Mouse (Mus musculus) heart, embryonic 12.5 days (tissue): Measurements from ENCODE around the gene Pou2f1. TPM values are rescaled to one million over a fixed set of nuclear protein-coding genes. Genes with fewer than 3 reads are reported as not detected.

Experiments
- ATAC-seq: fragments of 200-750 bp; cut with Nextera tagmentation; 2 replicates; pipeline ENCODE4 v1.8.0; 2017; ENCODE audit warnings: moderate TSS enrichment, moderate library complexity; ENCODE audit not compliant: insufficient number of reproducible peaks, low FRiP score
- H3K27ac ChIP-seq: fragments of 300-500 bp; sonication (generic); 2 replicates; pipeline ENCODE4 v1.5.1; 2016; ENCODE audit warnings: mild to moderate bottlenecking, moderate library complexity; ENCODE audit not compliant: poor library complexity, severe bottlenecking
- H3K27me3 ChIP-seq: fragments of 300-500 bp; sonication (generic); replicated peaks from 2 replicates; pipeline ENCODE4 v1.6.1; 2016; ENCODE audit warnings: mild to moderate bottlenecking, moderate library complexity
- H3K36me3 ChIP-seq: fragments of 300-500 bp; sonication (generic); 2 replicates; pipeline ENCODE4 v1.6.1; 2016; ENCODE audit warnings: mild to moderate bottlenecking, moderate library complexity
- H3K4me1 ChIP-seq: fragments of 300-500 bp; sonication (generic); replicated peaks from 2 replicates; pipeline ENCODE4 v1.6.1; 2016; ENCODE audit warnings: mild to moderate bottlenecking
- H3K4me2 ChIP-seq: fragments of 300-500 bp; sonication (generic); 2 replicates; pipeline ENCODE4 v1.6.1; 2016; ENCODE audit warnings: mild to moderate bottlenecking, moderate library complexity
- H3K4me3 ChIP-seq: fragments of 300-500 bp; sonication (generic); 2 replicates; pipeline ENCODE4 v1.5.1; 2016; ENCODE audit warnings: mild to moderate bottlenecking
- H3K9ac ChIP-seq: fragments of 300-500 bp; sonication (generic); 2 replicates; pipeline ENCODE4 v1.6.1; 2016; ENCODE audit warnings: mild to moderate bottlenecking, moderate library complexity
- H3K9me3 ChIP-seq: fragments of 300-500 bp; sonication (generic); replicated peaks from 2 replicates; pipeline ENCODE4 v1.6.1; 2016; ENCODE audit warnings: mild to moderate bottlenecking, moderate library complexity
- WGBS: fragments of 180-500 bp; shearing (Covaris S2); methylation state at CpG from one replicate; pipeline ENCODE4 v1.1.7; 2016; 5-methylcytosine and 5-hydroxymethylcytosine counted together
- polyA plus RNA-seq: library from polyadenylated mRNA; unstranded; fragments of >200 nt; fragmentation: Nextera tagmentation; extraction: Ambion mirVana; gene quantifications from 2 replicates; pipeline ENCODE4 v1.2.1, GENCODE M21; 2016

Gene Pou2f1
- polyA plus RNA-seq, 1 experiment from 2014 or later, result 11.9 TPM

DNA sequence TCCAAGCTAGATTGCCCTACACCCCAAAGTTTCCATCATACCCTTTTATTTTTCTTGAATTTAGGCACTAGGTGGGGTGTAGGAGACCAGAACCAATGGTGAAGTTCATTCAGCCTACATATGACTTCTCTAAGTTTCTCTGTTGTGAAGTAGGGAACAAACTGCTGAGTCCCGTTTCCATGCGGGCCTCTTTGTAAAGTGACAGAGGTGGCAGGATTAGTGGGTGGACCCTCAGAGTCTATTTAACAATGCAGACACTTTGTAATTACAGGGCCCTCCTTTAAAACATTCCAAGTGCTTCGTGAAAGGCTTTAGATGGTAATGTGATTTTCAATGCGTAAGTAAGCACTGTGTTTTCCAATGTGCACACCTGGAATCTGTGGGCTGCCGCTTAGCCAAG is 32.6 kb upstream of the Pou2f1 start:
- WGBS, result 56% methylated on average over 5 of the region's 5 CpGs
- H3K4me2 ChIP-seq, result no peak overlapping the region
- ATAC-seq, result no peak
- H3K36me3 ChIP-seq, result no peaks in the 10 kb centered on the region
- no peak overlapping the region for H3K9ac ChIP-seq
- no peak overlapping the region for H3K4me3 ChIP-seq
- no peak overlapping the region for H3K27ac ChIP-seq
- H3K27me3 ChIP-seq, result no peaks in the 10 kb centered on the region
- H3K4me1 ChIP-seq, result no peaks in the 10 kb centered on the region
- no peaks in the 10 kb centered on the region for H3K9me3 ChIP-seq

DNA sequence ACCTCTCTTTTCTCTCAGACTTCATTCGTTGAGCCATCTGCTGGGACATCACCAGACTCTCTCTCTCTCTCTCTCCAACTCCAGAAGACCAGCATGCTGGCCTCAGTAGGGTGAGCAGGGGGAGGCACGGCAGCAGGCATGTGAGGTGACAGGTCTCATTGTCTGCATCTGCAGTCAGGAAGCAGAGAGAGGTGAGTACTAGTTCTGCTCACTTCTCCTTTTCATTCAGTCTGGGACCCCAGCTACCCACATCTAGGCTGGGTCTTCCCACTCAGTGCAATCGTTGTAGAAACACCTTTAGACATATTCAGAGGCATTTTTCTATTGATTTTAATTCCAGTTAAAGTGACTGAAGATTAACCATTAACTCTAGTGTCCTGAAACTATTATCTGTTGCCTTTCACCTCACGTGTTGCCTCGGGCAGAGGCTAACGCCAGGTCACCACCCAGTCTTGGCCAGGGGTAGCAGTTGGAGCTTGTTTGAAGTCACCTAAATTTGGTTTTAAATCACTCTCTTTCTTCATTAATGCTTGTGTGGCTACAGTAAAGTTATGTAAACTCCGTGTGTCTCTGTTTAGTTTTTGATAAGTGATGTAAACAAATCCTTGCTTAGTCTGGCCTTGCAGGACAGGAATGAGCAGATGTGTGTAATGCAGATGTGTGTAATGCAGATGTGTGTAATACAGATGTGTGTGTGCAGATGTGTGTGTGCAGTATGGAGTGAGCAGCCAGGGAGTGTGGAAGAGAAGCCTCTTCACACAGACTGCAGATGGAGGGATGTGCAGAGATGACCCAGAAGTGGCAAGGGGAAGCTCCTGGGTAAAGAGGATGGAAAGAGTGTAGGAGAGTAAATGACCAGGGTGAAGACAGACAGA is 29.4 kb upstream of the Pou2f1 start:
- no peaks in the 10 kb centered on the region for H3K9me3 ChIP-seq
- no peak overlapping the region for H3K27ac ChIP-seq
- no peaks in the 10 kb centered on the region for H3K27me3 ChIP-seq
- no peak overlapping the region for H3K9ac ChIP-seq
- H3K36me3 ChIP-seq, result no peaks in the 10 kb centered on the region
- H3K4me3 ChIP-seq, result no peak overlapping the region
- H3K4me1 ChIP-seq, result no peaks in the 10 kb centered on the region
- 54% methylated on average over 7 of the region's 7 CpGs for WGBS
- no peak for ATAC-seq
- no peak overlapping the region for H3K4me2 ChIP-seq

GRCm38 (mm10) chr1:166023981-166024380 is 21.5 kb upstream of the Pou2f1 start:
- 39% methylated on average over 4 of the region's 4 CpGs for WGBS
- no peaks in the 10 kb centered on the region for H3K36me3 ChIP-seq
- peaks cover 5% of the 10 kb centered on the region; the same call in 1 of the 2 replicates for H3K4me1 ChIP-seq
- ATAC-seq, result no peak
- H3K27me3 ChIP-seq, result no peaks in the 10 kb centered on the region
- H3K27ac ChIP-seq, result no peak overlapping the region
- no peak overlapping the region for H3K9ac ChIP-seq
- H3K4me2 ChIP-seq, result no peak overlapping the region
- no peak overlapping the region for H3K4me3 ChIP-seq
- no peaks in the 10 kb centered on the region for H3K9me3 ChIP-seq

GRCm38 (mm10) chr1:166017203-166017602 is 14.7 kb upstream of the Pou2f1 start:
- WGBS, result 85% methylated on average over 4 of the region's 4 CpGs
- H3K36me3 ChIP-seq, result no peaks in the 10 kb centered on the region

DNA sequence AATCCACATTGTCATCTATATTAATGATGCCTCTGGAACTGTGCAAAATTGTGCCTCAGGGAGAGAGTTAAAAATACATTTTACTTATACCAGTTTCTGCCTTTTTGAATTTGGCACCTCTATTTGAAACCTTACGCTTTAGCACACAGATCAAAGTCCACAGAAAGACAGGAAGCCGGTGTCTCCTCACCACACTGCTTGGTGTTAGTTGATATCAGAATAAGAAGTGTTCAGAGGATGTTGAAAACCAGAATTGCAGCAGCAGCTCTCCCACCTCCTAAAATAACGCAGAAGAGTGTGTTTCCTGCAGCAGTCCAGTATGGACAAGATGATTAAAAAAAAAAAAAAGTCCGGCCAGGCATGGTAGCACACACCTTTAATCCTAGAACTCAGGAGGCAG is 13.8 kb upstream of the Pou2f1 start:
- 29% methylated on average over 4 of the region's 4 CpGs for WGBS
- no peak overlapping the region for H3K27ac ChIP-seq
- no peaks in the 10 kb centered on the region for H3K36me3 ChIP-seq
- H3K4me2 ChIP-seq, result no peak overlapping the region
- H3K9ac ChIP-seq, result no peak overlapping the region
- peaks cover 3% of the 10 kb centered on the region; the same call in 1 of the 2 replicates for H3K4me1 ChIP-seq
- no peaks in the 10 kb centered on the region for H3K9me3 ChIP-seq
- no peaks in the 10 kb centered on the region for H3K27me3 ChIP-seq
- no peak for ATAC-seq
- H3K4me3 ChIP-seq, result no peak overlapping the region

More at GRCm38 (mm10) chr1:166017203-166017602, 14.7 kb upstream of the Pou2f1 start:
- Histone ChIP-seq H3K27me3 (no peaks in the 10 kb centered on the region), H3K27ac (no peak overlapping the region), H3K4me3 (no peak overlapping the region), H3K9me3 (no peaks in the 10 kb centered on the region), H3K4me2 (no peak overlapping the region), H3K4me1 (peaks cover 3% of the 10 kb centered on the region; the same call in 1 of the 2 replicates), H3K9ac (no peak overlapping the region)
- ATAC-seq, result no peak

DNA sequence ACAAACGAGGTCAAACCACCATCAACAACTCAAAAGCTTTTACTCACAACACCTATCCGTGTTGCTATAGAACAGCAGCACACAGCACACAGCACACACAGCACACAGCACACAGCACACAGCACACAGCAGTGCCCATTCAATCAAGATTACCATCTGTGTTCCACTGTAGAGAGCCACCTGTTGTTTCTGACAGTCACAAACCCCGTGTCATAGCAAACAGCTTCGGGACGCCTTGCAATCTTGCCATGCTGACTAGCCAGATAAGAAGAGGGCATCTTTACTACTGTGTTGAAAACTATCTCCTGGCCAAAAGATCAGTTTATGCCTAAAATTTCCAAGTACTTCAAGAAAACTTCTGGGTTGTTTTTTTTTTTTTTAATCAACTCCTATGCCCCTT is 12.1 kb upstream of the Pou2f1 start:
- Histone ChIP-seq H3K4me2 (no peak overlapping the region), H3K27me3 (no peaks in the 10 kb centered on the region), H3K9ac (no peak overlapping the region), H3K4me1 (peaks cover 3% of the 10 kb centered on the region; the same call in 1 of the 2 replicates), H3K9me3 (no peaks in the 10 kb centered on the region), H3K36me3 (no peaks in the 10 kb centered on the region), H3K4me3 (no peak overlapping the region), H3K27ac (no peak overlapping the region)
- 41% methylated on average over 5 of the region's 5 CpGs for WGBS
- ATAC-seq, result no peak

GRCm38 (mm10) chr1:166010106-166010505 is 7.6 kb upstream of the Pou2f1 start:
- no peak overlapping the region for H3K4me3 ChIP-seq
- no peak overlapping the region for H3K4me2 ChIP-seq
- H3K9ac ChIP-seq, result no peak overlapping the region
- ATAC-seq, result no peak
- H3K36me3 ChIP-seq, result no peaks in the 10 kb centered on the region
- WGBS, result 83% methylated on average over 1 of the region's 1 CpGs
- no peaks in the 10 kb centered on the region for H3K9me3 ChIP-seq
- H3K27ac ChIP-seq, result no peak overlapping the region
- H3K4me1 ChIP-seq, result no peaks in the 10 kb centered on the region
- no peaks in the 10 kb centered on the region for H3K27me3 ChIP-seq

- no peak overlapping the region for H3K27ac ChIP-seq
- WGBS, result 80% methylated on average over 5 of the region's 5 CpGs
- H3K36me3 ChIP-seq, result no peaks in the 10 kb centered on the region
- H3K9ac ChIP-seq, result no peak overlapping the region
- H3K4me3 ChIP-seq, result no peak overlapping the region
- no peaks in the 10 kb centered on the region for H3K4me1 ChIP-seq
- H3K9me3 ChIP-seq, result no peaks in the 10 kb centered on the region
- H3K4me2 ChIP-seq, result no peak overlapping the region
- no peaks in the 10 kb centered on the region for H3K27me3 ChIP-seq
- ATAC-seq, result no peak
These were observed 6.3 kb upstream of the Pou2f1 start for GRCm38 (mm10) chr1:166008634-166009350.

DNA sequence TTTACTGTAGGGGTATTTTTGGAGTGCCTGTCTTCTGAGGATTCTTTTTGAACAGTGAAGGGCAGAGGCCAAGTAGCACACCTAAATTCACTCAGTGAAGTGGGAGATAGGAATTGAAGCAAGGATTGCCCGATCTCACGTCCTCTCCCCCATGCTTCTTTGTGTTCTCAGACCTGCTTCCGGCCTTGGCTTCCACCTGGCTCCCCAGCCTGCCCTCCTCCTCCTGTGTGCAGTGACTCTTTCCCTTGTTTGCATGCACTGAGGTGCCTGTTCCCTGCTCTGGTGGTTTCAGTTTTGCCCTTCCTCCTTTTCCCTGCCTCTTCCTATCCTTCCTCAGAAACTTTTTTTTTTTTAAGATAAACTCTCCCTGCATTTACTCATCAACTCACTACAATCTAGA is 4.5 kb upstream of the Pou2f1 start:
- no peak for ATAC-seq
- Histone ChIP-seq H3K4me2 (no peak overlapping the region), H3K9ac (no peak overlapping the region), H3K9me3 (no peaks in the 10 kb centered on the region), H3K27me3 (no peaks in the 10 kb centered on the region), H3K4me3 (no peak overlapping the region), H3K27ac (no peak overlapping the region), H3K4me1 (no peaks in the 10 kb centered on the region), H3K36me3 (no peaks in the 10 kb centered on the region)
- WGBS, result 47% methylated on average over 3 of the region's 3 CpGs

GRCm38 (mm10) chr1:166003181-166004022 is 924 bp upstream of the Pou2f1 start:
- peak overlapping the region; percentile 73 for H3K4me2 ChIP-seq
- under 1% methylated on average over 61 of the region's 61 CpGs for WGBS
- no peaks in the 10 kb centered on the region for H3K36me3 ChIP-seq
- H3K4me1 ChIP-seq, result peaks cover 14% of the 10 kb centered on the region
- H3K27ac ChIP-seq, result peak overlapping the region; percentile 65
- peak; percentile 85 for ATAC-seq
- no peaks in the 10 kb centered on the region for H3K27me3 ChIP-seq
- H3K9ac ChIP-seq, result peak overlapping the region; percentile 34; the same call in 1 of the 2 replicates
- no peaks in the 10 kb centered on the region for H3K9me3 ChIP-seq
- peak overlapping the region; percentile 86 for H3K4me3 ChIP-seq
